Mouse (Mus musculus) ES-Bruce4 (cell line): ENCODE results near the gene Cela3b.

Experiments used
- CTCF ChIP-seq: IDR thresholded peaks from one replicate; pipeline ENCODE4 v1.8.1; 2011; ENCODE audit warnings: low read depth, low read length
- EP300 ChIP-seq: IDR thresholded peaks from 2 replicates; pipeline ENCODE4 v1.6.1; 2011; ENCODE audit warnings: low read depth, low read length; ENCODE audit not compliant: insufficient read depth
- POLR2A ChIP-seq: IDR thresholded peaks from one replicate; pipeline ENCODE4 v1.8.1; 2011; ENCODE audit warnings: low read length; ENCODE audit not compliant: insufficient read depth

GRCm38 (mm10) chr4:137458310-137458709, 28.0 kb upstream of the Cela3b start:
- TF ChIP-seq CTCF (no peak), POLR2A (no peak), EP300 (no peak)
